Comparison of ENCODE assay signal across 9 mouse cellular contexts in genomic region chr9:37146353-37146602, GRCm38 (mm10). TPM values are rescaled to one million over a fixed set of nuclear protein-coding genes. Genes with fewer than 3 reads are reported as not detected.
DNase-seq lines count a peak whose midpoint lies in the region; ATAC-seq and TF ChIP-seq lines count a peak whose summit lies in the region.
"Had no signal": no experiment of that assay in that cellular context is flagged by ENCODE, and none has a peak within 500 bp of the region (broad histone marks: within the 10 kb centered on the region; RNA-seq: fewer than 3 reads in every experiment).

No protein-coding gene starts in this region.

- POLR2A ChIA-PET in Patski (lab: Charles Lee), result no interaction called here

- H3K4me1 ChIP-seq in heart, embryonic 12.5 days (replicated peaks), result peaks cover 23% of the 10 kb centered on the region
- H3K4me1 ChIP-seq in forebrain, embryonic 16.5 days (replicated peaks; ENCODE audit: control insufficient read depth, insufficient read depth, low read length), result peaks cover 23% of the 10 kb centered on the region
- no peaks in the 10 kb centered on the region for H3K4me1 ChIP-seq in liver, embryonic 15.5 days (replicated peaks)

- peak overlapping the region; percentile 92 for H3K9ac ChIP-seq in heart, embryonic 12.5 days
- peak overlapping the region; percentile 85 for H3K9ac ChIP-seq in forebrain, embryonic 16.5 days (replicated peaks; ENCODE audit: low read depth, low read length)
- H3K9ac ChIP-seq in liver, embryonic 15.5 days, result peak overlapping the region; percentile 25; the same call in 1 of the 2 replicates

- ATAC-seq in heart, embryonic 12.5 days (ENCODE audit: insufficient number of reproducible peaks, low FRiP score), result peak; percentile 63
- peak; percentile 58 for ATAC-seq in Patski
- peak; percentile 25 for ATAC-seq in forebrain, embryonic 16.5 days
- peak; percentile 31; the same call in 1 of the 2 replicates for ATAC-seq in liver, embryonic 15.5 days (ENCODE audit: insufficient read depth)

- DNase-seq in heart, adult 9 months (ENCODE audit: low spot score in 2 of 2), result no peak
- no peak for DNase-seq in Patski (ENCODE audit: low read depth, low spot score)
- DNase-seq in yolk sac, embryonic 10.5 days (ENCODE audit: low spot score), result peak; percentile 61
- no peak for DNase-seq in T-cell, adult 2 months (ENCODE audit: low spot score)
- DNase-seq in thymus, postnatal 10 days (ENCODE audit: low spot score in 2 of 2), result no peak

- H3K36me3 ChIP-seq in heart, embryonic 12.5 days, result no peaks in the 10 kb centered on the region
- H3K36me3 ChIP-seq in forebrain, embryonic 16.5 days (ENCODE audit: control insufficient read depth, insufficient read depth), result no peaks in the 10 kb centered on the region
- no peaks in the 10 kb centered on the region for H3K36me3 ChIP-seq in liver, embryonic 15.5 days (replicated peaks)
- H3K36me3 ChIP-seq: G1E had no signal

- TF ChIP-seq CTCF in Patski (IDR thresholded peaks at IDR 0.05), result no peak

- WGBS in heart, embryonic 12.5 days, result under 1% methylated on average over 12 of the region's 12 CpGs
- under 1% methylated on average over 12 of the region's 12 CpGs for WGBS in forebrain, embryonic 16.5 days
- under 1% methylated on average over 12 of the region's 12 CpGs for WGBS in liver, embryonic 15.5 days (ENCODE audit: insufficient replicate concordance)

- H3K27ac ChIP-seq in heart, embryonic 12.5 days (ENCODE audit: poor library complexity, severe bottlenecking), result peak overlapping the region; percentile 97
- peak overlapping the region; percentile 98 for H3K27ac ChIP-seq in forebrain, embryonic 16.5 days (ENCODE audit: low read length)
- H3K27ac ChIP-seq in liver, embryonic 15.5 days (replicated peaks), result 0 out of 2 replicates have a peak overlapping the region, but pooled peaks have one; percentile 19

- peak overlapping the region; percentile 69 for H3K4me3 ChIP-seq in heart, embryonic 12.5 days
- H3K4me3 ChIP-seq in forebrain, embryonic 16.5 days (replicated peaks; ENCODE audit: low read length), result peak overlapping the region; percentile 60
- H3K4me3 ChIP-seq in liver, embryonic 15.5 days (replicated peaks), result peak overlapping the region; percentile 51

- no peaks in the 10 kb centered on the region; the same call in 1 of the 2 replicates for H3K27me3 ChIP-seq in heart, embryonic 12.5 days (replicated peaks)
- peaks cover 17% of the 10 kb centered on the region for H3K27me3 ChIP-seq in Patski
- H3K27me3 ChIP-seq in forebrain, embryonic 16.5 days (replicated peaks; ENCODE audit: control insufficient read depth, insufficient read depth, low read length), result 0 out of 2 replicates have a peak, but pooled peaks cover 2% of the 10 kb centered on the region
- H3K27me3 ChIP-seq in liver, embryonic 15.5 days, result peaks cover 80% of the 10 kb centered on the region

- in situ Hi-C loops in Patski (cut with MboI; ENCODE audit: low pct_unique_long_range_greater_than_20kb), result no loop called here

- peak overlapping the region; percentile 93 for H3K4me2 ChIP-seq in heart, embryonic 12.5 days
- H3K4me2 ChIP-seq in forebrain, embryonic 16.5 days (ENCODE audit: low read length), result peak overlapping the region; percentile 51
- H3K4me2 ChIP-seq in liver, embryonic 15.5 days, result peak overlapping the region; percentile 69

- CTCF ChIA-PET in Patski (lab: Charles Lee), result interaction anchor here (0.8 to 2.0 kb wide), 3 partner anchors 27 to 83 kb away, joined by 3 to 4 read pairs (median 3); no protein-coding TSS in a partner anchor

- H3K9me3 ChIP-seq in heart, embryonic 12.5 days (replicated peaks), result no peaks in the 10 kb centered on the region
- no peaks in the 10 kb centered on the region for H3K9me3 ChIP-seq in forebrain, embryonic 16.5 days (ENCODE audit: control insufficient read depth, low read length)
- H3K9me3 ChIP-seq in liver, embryonic 15.5 days (replicated peaks), result no peaks in the 10 kb centered on the region
- H3K9me3 ChIP-seq: G1E had no signal

RNA-seq across cellular contexts. Expression of gene Pknox2, which starts 0.9 kb away (rescaled TPM):
- polyA plus RNA-seq in heart, embryonic 12.5 days (2016; fragmentation: Nextera tagmentation; extraction: Ambion mirVana), result 8.2 and 8.8 TPM in 2 replicates
- 0.09 TPM for polyA plus RNA-seq in Patski (2021)
- 24.5 and 26.9 TPM in 2 replicates for polyA plus RNA-seq in forebrain, embryonic 16.5 days (2015; fragmentation: Nextera tagmentation; extraction: Ambion mirVana)
- polyA plus RNA-seq in liver, embryonic 15.5 days (2015; fragmentation: Nextera tagmentation; extraction: Ambion mirVana), result 0.38 and 0.44 TPM in 2 replicates
- polyA plus RNA-seq: G1E had no signal

Comparison
In these comparisons a context has a peak if more than half of its experiments do, and no peak if none do; other contexts are left out.
1. H3K27ac ChIP-seq: peak in every context shown above with its lines; median percentile 98 in forebrain, embryonic 16.5 days; 97 in heart, embryonic 12.5 days; 19 in liver, embryonic 15.5 days.
2. H3K9ac ChIP-seq: peak in every context shown above with its lines; median percentile 92 in heart, embryonic 12.5 days; 85 in forebrain, embryonic 16.5 days; 25 in liver, embryonic 15.5 days.